Mouse (Mus musculus) liver, embryonic 11.5 days (tissue): ENCODE measurements around the gene Mob3a. TPM values are rescaled to one million over a fixed set of nuclear protein-coding genes. Genes with fewer than 3 reads are reported as not detected.
A peak's percentile ranks its signal among the peaks of the same experiment; 100 is the strongest.

Source experiments
- ATAC-seq: fragments of 200-750 bp; cut with Nextera tagmentation; replicated peaks from 2 replicates; pipeline ENCODE4 v1.8.0; 2017; ENCODE audit warnings: moderate number of reproducible peaks, mild to moderate bottlenecking, moderate TSS enrichment, moderate library complexity; ENCODE audit not compliant: low FRiP score
- DNase-seq: peaks from one replicate; pipeline ENCODE4 v3.0.0-alpha.2; 2017; ENCODE audit warnings: low spot score
- H3K27ac ChIP-seq: fragments of 300-500 bp; sonication (generic); 2 replicates; pipeline ENCODE4 v1.5.1; 2014; ENCODE audit warnings: mild to moderate bottlenecking, low read depth, low read length, control low read depth
- H3K27me3 ChIP-seq: fragments of 300-500 bp; sonication (generic); replicated peaks from 2 replicates; pipeline ENCODE4 v1.6.1; 2014; ENCODE audit warnings: low read length, mixed read lengths; ENCODE audit not compliant: control insufficient read depth, insufficient read depth
- H3K36me3 ChIP-seq: fragments of 300-500 bp; sonication (generic); 2 replicates; pipeline ENCODE4 v1.6.1; 2014; ENCODE audit warnings: mild to moderate bottlenecking, low read length, moderate library complexity, mixed read lengths; ENCODE audit not compliant: control insufficient read depth, insufficient read depth
- H3K4me1 ChIP-seq: fragments of 300-500 bp; sonication (generic); replicated peaks from 2 replicates; pipeline ENCODE4 v1.6.1; 2014; ENCODE audit warnings: low read length, mixed read lengths; ENCODE audit not compliant: control insufficient read depth, insufficient read depth
- H3K4me2 ChIP-seq: fragments of 300-500 bp; sonication (generic); 2 replicates; pipeline ENCODE4 v1.6.1; 2014; ENCODE audit warnings: mild to moderate bottlenecking, control low read depth, moderate library complexity
- H3K4me3 ChIP-seq: fragments of 300-500 bp; sonication (generic); 2 replicates; pipeline ENCODE4 v1.5.1; 2014; ENCODE audit warnings: low read depth, low read length, control low read depth
- H3K9ac ChIP-seq: fragments of 300-500 bp; sonication (generic); 2 replicates; pipeline ENCODE4 v1.6.1; 2014; ENCODE audit warnings: low read depth, low read length, control low read depth
- H3K9me3 ChIP-seq: fragments of 300-500 bp; sonication (generic); 2 replicates; pipeline ENCODE4 v1.6.1; 2016; ENCODE audit warnings: low read length, inconsistent platforms, mixed read lengths; ENCODE audit not compliant: control insufficient read depth
- WGBS: fragments of 180-500 bp; shearing (Covaris S2); extraction: QIAGEN DNeasy Blood & Tissue Kit; methylation state at CpG from one replicate; pipeline ENCODE4 v1.1.7; 2014; 5-methylcytosine and 5-hydroxymethylcytosine counted together
- polyA plus RNA-seq: library from polyadenylated mRNA; unstranded; fragments of >200 nt; fragmentation: Nextera tagmentation; extraction: Ambion mirVana; gene quantifications from 2 replicates; pipeline ENCODE4 v1.2.1, GENCODE M21; 2014

The Mob3a gene
- polyA plus RNA-seq, 1 experiment from 2014 or later: 56.7 TPM

DNA sequence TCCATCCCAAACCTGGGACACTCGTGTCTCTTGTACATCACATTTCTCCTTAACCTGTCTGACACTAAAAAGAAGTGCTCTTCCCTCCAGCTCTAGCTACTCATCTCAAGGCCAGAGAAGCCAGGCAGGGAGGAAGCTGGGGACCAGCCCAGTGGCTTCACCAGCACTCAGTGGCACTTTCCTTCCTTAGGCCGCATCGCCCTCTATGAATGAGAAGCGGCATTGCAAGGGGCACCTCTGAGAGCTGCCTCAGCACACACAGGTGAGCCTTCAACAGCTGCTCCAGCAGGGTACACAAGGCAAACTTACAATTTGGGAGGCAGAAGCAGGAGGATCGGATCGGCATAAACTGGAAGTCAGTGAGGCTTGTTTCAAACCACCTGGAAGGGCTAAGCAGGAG is 17.6 kb downstream of the Mob3a start:
- Histone ChIP-seq H3K36me3 (peaks cover 17% of the 10 kb centered on the region), H3K4me2 (peak overlapping the region; percentile 60), H3K27ac (peak overlapping the region; percentile 81), H3K27me3 (no peaks in the 10 kb centered on the region), H3K4me1 (peaks cover 23% of the 10 kb centered on the region), H3K9ac (peak overlapping the region; percentile 45), H3K9me3 (no peaks in the 10 kb centered on the region), H3K4me3 (peak overlapping the region; percentile 11; the same call in 1 of the 2 replicates)
- ATAC-seq (peak; percentile 55; the same call in 1 of the 2 replicates), DNase-seq (no peak)
- 61% methylated on average over 6 of the region's 6 CpGs for WGBS

DNA sequence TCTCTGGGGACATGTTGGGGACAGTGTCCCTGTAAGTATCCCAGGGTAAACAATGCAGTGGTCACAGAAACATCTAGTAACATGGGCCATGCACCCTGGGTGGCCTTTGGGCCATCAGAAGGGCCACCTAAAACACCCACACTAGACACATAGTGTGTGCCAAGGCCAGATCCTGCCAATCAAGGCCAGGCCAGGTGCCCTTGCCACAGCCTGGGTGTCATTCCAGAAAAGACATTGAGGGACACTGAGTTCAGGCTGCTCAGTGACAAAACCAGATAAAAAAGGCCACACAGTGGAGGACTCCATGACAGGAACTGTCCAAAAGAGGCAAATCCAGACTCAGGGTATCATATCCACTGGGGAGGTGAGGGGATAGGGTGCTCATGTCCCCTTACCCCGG is 18.1 kb downstream of the Mob3a start:
- Histone ChIP-seq H3K27me3 (no peaks in the 10 kb centered on the region), H3K4me1 (peaks cover 29% of the 10 kb centered on the region), H3K4me2 (no peak overlapping the region; the same call in 1 of the 2 replicates), H3K27ac (peak overlapping the region; percentile 35; the same call in 1 of the 2 replicates), H3K9me3 (no peaks in the 10 kb centered on the region), H3K36me3 (peaks cover 17% of the 10 kb centered on the region), H3K9ac (peak overlapping the region; percentile 7; the same call in 1 of the 2 replicates), H3K4me3 (no peak overlapping the region)
- DNase-seq (no peak), ATAC-seq (no peak)
- 87% methylated on average over 1 of the region's 1 CpGs for WGBS

DNA sequence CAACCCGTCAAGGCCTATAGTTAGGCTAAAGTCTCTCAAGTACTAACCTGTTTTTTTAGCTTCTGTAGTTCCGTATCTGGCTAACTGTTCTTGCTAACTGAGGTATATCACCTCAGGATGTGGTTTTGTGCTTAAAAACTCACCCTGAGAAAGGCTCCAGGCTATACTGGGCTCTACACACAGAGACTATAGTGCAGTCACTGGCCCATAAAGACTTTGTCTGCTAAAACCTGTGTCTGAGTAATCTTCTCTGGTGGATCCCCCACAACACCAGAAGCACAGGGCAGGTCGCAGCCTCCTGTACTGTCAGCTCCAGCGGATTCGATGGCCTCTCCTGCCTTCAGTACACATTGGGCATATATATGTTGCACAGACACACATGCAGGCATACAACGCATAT is 19.8 kb downstream of the Mob3a start:
- Histone ChIP-seq H3K36me3 (peaks cover 15% of the 10 kb centered on the region), H3K27me3 (no peaks in the 10 kb centered on the region), H3K27ac (peak overlapping the region; percentile 13; the same call in 1 of the 2 replicates), H3K9ac (no peak overlapping the region), H3K4me3 (no peak overlapping the region), H3K4me2 (no peak overlapping the region), H3K4me1 (peaks cover 45% of the 10 kb centered on the region), H3K9me3 (no peaks in the 10 kb centered on the region)
- DNase-seq (no peak), ATAC-seq (no peak)
- WGBS: 91% methylated on average over 6 of the region's 6 CpGs

DNA sequence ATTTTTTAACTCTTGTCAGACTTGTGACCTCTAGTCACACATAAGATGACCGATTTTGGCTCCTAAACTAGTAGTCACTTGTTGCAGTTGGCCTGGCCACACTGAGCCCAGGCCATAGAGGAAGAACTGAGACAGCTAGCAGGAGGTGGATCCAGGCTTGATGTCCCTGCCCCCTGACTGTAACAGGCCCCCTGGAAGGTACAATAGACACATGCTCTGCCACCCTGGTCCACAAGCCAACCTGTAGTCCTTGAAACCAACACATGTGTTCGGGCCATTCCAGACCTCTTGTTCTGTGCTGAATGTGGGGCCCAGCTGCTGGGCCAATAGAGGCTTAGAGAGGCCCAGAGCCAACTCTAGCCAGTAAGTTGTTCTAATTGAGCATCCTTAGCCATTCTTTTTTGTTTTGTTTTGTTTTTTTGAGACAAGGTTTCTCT is 21.5 kb downstream of the Mob3a start:
- Histone ChIP-seq H3K27ac (peak overlapping the region; percentile 99; the same call in 1 of the 2 replicates), H3K9me3 (no peaks in the 10 kb centered on the region), H3K36me3 (0 out of 2 replicates have a peak, but pooled peaks cover 5% of the 10 kb centered on the region), H3K4me2 (no peak overlapping the region), H3K9ac (no peak overlapping the region; the same call in 1 of the 2 replicates), H3K4me1 (peaks cover 44% of the 10 kb centered on the region), H3K4me3 (no peak overlapping the region), H3K27me3 (no peaks in the 10 kb centered on the region)
- WGBS: 75% methylated on average over 2 of the region's 2 CpGs
- ATAC-seq: no peak
- DNase-seq: no peak

DNA sequence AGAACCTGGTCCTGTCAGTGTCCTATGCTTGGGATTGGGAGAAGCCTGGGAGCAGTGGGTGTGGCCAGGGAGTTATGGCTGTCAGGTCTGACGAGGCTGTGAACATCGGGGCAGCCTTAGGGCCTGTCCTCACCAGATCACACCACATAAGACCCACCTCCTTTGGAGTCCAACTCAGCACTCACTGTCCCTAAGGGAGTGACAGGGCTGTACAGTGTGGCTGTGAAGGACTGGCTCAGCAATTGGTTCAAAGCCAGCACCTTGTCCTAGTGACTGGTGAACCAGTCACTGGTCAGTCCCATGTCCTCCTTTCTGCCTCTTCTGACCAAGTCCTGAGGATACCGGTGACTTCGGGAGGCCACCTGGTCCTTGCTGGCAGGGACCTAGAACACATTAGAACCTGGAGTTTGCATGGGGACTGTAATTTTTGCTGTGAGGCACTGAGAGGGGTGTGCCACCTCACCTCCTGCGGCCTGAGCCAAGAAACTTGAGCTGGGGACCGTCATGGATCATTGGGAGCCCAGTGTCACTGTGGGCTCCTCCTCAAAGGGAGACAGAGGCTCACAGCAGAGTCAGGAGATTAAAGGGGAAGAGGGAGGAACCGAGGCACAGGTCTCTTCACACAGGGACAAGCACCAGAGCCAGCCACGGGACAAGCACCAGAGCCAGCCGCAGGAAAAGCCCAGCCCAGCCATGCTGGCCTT is 22.1 kb downstream of the Mob3a start:
- Histone ChIP-seq H3K4me1 (peaks cover 46% of the 10 kb centered on the region), H3K36me3 (0 out of 2 replicates have a peak, but pooled peaks cover 5% of the 10 kb centered on the region), H3K27ac (peak overlapping the region; percentile 99), H3K4me3 (no peak overlapping the region), H3K27me3 (no peaks in the 10 kb centered on the region), H3K4me2 (no peak overlapping the region), H3K9me3 (no peaks in the 10 kb centered on the region), H3K9ac (peak overlapping the region; percentile 97; the same call in 1 of the 2 replicates)
- WGBS: 64% methylated on average over 9 of the region's 9 CpGs
- ATAC-seq: no peak
- DNase-seq: no peak

DNA sequence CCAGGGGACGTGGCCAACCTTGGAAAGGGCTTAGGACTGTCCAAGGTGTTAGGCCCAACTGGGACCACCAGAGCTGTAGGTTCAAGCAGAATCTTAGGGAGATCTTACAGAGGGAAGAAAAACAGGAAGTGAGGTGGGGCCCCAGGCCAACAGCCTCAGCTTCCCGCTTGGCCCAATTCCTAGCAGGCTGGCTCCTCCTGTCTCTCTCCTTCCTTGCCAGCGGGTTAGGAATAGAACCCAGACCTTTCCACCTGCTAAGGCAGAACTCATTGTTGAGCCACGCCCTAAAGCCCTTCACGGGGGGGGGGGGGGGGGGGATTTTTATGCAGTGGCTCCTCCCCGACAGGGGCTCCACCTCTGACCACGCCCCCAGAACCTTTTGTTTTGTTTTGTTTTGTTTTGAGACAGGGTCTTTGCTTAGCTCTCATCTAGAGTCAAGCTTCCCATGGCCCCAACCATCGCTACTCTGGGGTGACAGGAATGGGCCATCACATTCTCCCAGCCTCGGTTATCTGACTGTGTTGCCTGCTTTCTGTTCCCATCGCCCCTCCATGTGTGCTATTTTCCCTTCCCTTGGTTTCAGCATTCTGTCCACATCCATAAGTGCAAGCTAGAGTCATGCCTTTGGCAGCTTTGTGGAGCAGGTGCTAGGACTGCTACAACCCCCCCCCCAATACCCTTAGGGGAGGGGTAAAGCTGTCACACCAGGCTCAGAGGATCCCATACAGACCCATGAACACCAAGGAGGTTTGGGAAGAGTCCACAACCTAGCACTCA is 23.0 kb downstream of the Mob3a start:
- Histone ChIP-seq H3K9me3 (no peaks in the 10 kb centered on the region), H3K4me1 (peaks cover 46% of the 10 kb centered on the region), H3K4me3 (peak overlapping the region; percentile 94), H3K27ac (peak overlapping the region; percentile 99), H3K36me3 (0 out of 2 replicates have a peak, but pooled peaks cover 2% of the 10 kb centered on the region), H3K9ac (peak overlapping the region; percentile 97), H3K4me2 (peak overlapping the region; percentile 96), H3K27me3 (no peaks in the 10 kb centered on the region)
- DNase-seq: no peak
- 40% methylated on average over 8 of the region's 10 CpGs for WGBS
- no peak for ATAC-seq

DNA sequence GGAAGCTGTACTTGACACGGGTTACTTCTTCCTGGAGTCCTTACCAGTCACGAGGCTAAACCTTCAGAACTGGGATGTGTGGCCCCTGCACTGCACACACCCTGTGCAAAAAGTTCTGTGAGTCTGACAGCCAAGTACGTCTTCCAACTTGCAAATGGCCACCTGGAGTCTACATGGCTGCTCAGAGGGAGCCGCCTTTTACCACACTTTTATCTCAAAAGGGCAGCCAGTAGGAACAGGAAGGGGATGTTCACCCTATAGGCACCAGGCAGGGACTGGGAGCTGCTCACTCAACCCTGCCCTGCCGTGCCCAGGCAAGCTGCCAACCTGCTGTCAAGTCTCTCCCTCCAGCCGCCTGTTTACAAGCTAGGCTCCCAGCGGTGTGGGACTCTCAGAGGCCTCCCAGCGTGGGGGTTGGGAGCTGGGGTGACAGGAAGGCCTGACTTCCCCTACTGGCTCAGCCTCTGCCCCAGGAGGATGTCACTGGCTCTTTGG is 23.8 kb downstream of the Mob3a start, which contains the start of gene Mknk2:
Gene Mknk2, minus strand, starts transcription at position 171 of the 495 bp plus-strand sequence.
- Histone ChIP-seq H3K9me3 (no peaks in the 10 kb centered on the region), H3K27me3 (no peaks in the 10 kb centered on the region), H3K27ac (peak within 1 kb of the TSS; percentile 99), H3K36me3 (0 out of 2 replicates have a peak, but pooled peaks cover 2% of the 10 kb centered on the region), H3K4me2 (peak within 1 kb of the TSS; percentile 96), H3K4me3 (peak within 1 kb of the TSS; percentile 94), H3K4me1 (peaks cover 54% of the 10 kb centered on the region), H3K9ac (peak within 1 kb of the TSS; percentile 97)
- ATAC-seq (peak; percentile 66), DNase-seq (peak; percentile 80)
- 12% methylated on average over 8 of the region's 8 CpGs for WGBS

DNA sequence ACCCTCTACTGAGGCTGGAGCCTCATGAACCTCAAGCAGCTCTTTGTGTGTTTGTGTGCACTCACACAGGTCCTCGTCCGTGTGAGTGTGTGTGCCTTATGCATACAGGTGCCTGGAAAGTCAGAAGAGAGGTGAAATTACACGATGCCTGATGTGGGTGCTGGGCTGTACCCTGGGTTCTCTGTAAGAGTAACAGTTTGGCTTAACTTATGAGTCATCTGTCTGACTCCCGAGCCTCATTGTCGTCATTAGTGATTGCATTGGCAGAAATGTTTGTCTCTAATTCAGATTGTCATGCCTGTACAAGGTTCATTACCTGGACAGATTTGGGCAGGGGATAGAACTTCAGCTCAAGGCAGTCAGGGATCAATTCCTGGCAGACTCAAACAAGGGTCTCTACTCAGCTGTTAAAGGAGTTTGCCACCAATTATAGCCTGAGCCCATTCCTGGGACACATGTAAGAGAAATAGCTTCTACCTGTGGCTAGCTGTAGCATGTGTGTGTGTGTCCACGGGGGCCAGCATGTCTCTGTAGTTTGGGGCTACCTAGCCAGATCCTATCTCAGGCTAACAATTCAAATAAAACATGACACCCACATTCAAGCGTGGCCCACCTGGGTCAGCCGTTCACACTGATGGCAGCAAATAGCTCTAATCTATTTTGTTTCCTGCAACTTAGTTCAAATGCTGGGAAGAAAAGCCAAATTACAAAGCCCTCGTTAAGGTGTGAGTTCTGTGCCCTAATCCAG is 24.5 kb downstream of the Mob3a start:
- H3K27ac ChIP-seq: peak overlapping the region; percentile 99
- DNase-seq (no peak), ATAC-seq (no peak)
- H3K27me3 ChIP-seq: no peaks in the 10 kb centered on the region
- H3K4me2 ChIP-seq: peak overlapping the region; percentile 96
- H3K4me1 ChIP-seq: peaks cover 60% of the 10 kb centered on the region
- 22% methylated on average over 9 of the region's 9 CpGs for WGBS
- peak overlapping the region; percentile 97 for H3K9ac ChIP-seq
- H3K4me3 ChIP-seq: peak overlapping the region; percentile 94
- H3K36me3 ChIP-seq: peaks cover 2% of the 10 kb centered on the region; the same call in 1 of the 2 replicates
- H3K9me3 ChIP-seq: no peaks in the 10 kb centered on the region
